Mouse (Mus musculus): ENCODE data around the gene Gphb5.

DNA sequence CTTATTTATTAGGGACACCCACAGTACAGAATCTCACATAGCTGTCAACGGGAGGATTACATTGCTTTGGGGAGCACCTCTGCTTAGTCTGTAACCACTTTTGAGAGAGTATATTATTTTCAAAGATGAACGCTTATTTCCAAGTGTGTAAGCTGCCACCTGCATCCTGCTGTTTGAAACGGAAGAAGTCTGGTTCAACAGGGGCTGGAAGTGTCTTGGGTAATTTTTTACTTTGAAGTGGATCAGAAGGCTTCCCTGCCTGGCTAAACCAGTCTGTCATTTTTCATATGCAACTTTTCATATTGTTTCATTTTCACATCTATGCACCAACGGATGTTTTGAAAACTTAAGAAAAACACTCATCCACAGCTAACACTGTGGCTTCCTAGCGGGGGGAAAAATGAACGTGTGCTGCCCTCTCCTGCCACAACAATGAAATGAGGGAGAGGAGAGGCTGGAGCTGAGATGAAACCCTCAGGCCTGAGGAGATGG, 32.9 kb upstream of the Gphb5 start:
- TF ChIP-seq POLR2A (IDR thresholded peaks at IDR 0.05; ENCODE audit: borderline replicate concordance, insufficient read depth, low read length) (no peak), CTCF (IDR thresholded peaks at IDR 0.05; ENCODE audit: borderline replicate concordance, insufficient read depth, low read depth, low read length) (peak; percentile 31; the same call in 1 of the 2 replicates)
